Mouse (Mus musculus) kidney, postnatal 0 days (tissue): ENCODE results near the gene Arl11. TPM values are rescaled to one million over a fixed set of nuclear protein-coding genes. Genes with fewer than 3 reads are reported as not detected.

Experiments
- ATAC-seq: fragments of 200-750 bp; cut with Nextera tagmentation; replicated peaks from 2 replicates; pipeline ENCODE4 v1.8.0; 2017; ENCODE audit warnings: low read depth, moderate number of reproducible peaks, moderate TSS enrichment, moderate library complexity; ENCODE audit not compliant: low FRiP score
- DNase-seq: peaks from one replicate; pipeline ENCODE4 v3.0.0-alpha.2; 2016; ENCODE audit warnings: low spot score
- H3K27ac ChIP-seq: fragments of 300-500 bp; sonication (generic); 2 replicates; pipeline ENCODE4 v1.5.1; 2014; ENCODE audit warnings: mild to moderate bottlenecking
- H3K27me3 ChIP-seq: fragments of 300-500 bp; sonication (generic); 2 replicates; pipeline ENCODE4 v1.6.1; 2014; ENCODE audit warnings: low read length, mixed read lengths; ENCODE audit not compliant: insufficient read depth
- H3K36me3 ChIP-seq: fragments of 300-500 bp; sonication (generic); 2 replicates; pipeline ENCODE4 v1.6.1; 2014; ENCODE audit warnings: low read length, mixed read lengths; ENCODE audit not compliant: insufficient read depth
- H3K4me1 ChIP-seq: fragments of 300-500 bp; sonication (generic); replicated peaks from 2 replicates; pipeline ENCODE4 v1.6.1; 2014; ENCODE audit warnings: antibody characterized with exemption, low read length, mixed read lengths; ENCODE audit not compliant: insufficient read depth
- H3K4me2 ChIP-seq: fragments of 300-500 bp; sonication (generic); 2 replicates; pipeline ENCODE4 v1.6.1; 2014; ENCODE audit warnings: mild to moderate bottlenecking, low read length, moderate library complexity, mixed read lengths
- H3K4me3 ChIP-seq: fragments of 300-500 bp; sonication (generic); replicated peaks from 2 replicates; pipeline ENCODE4 v1.5.1; 2014; ENCODE audit warnings: low read depth, low read length
- H3K9ac ChIP-seq: fragments of 300-500 bp; sonication (generic); 2 replicates; pipeline ENCODE4 v1.6.1; 2014; ENCODE audit warnings: low read depth, low read length
- H3K9me3 ChIP-seq: fragments of 300-500 bp; sonication (generic); replicated peaks from 2 replicates; pipeline ENCODE4 v1.6.1; 2016; ENCODE audit warnings: low read length, inconsistent platforms, mixed read lengths
- CTCF ChIP-seq: IDR thresholded peaks from 2 replicates; pipeline ENCODE4 v1.5.1; 2016; ENCODE audit warnings: antibody characterized with exemption, low read depth, mild to moderate bottlenecking, moderate library complexity
- WGBS: fragments of 180-500 bp; shearing (Covaris S2); extraction: QIAGEN DNeasy Blood & Tissue Kit; methylation state at CpG from one replicate; pipeline ENCODE4 v1.1.7; 2014; 5-methylcytosine and 5-hydroxymethylcytosine counted together
- polyA plus RNA-seq: library from polyadenylated mRNA; unstranded; fragments of >200 nt; fragmentation: Nextera tagmentation; extraction: Ambion mirVana; gene quantifications from 2 replicates; pipeline ENCODE4 v1.2.1, GENCODE M21; 2015

Gene Arl11
- polyA plus RNA-seq, 1 experiment from 2014 or later, result 1.2 TPM

DNA sequence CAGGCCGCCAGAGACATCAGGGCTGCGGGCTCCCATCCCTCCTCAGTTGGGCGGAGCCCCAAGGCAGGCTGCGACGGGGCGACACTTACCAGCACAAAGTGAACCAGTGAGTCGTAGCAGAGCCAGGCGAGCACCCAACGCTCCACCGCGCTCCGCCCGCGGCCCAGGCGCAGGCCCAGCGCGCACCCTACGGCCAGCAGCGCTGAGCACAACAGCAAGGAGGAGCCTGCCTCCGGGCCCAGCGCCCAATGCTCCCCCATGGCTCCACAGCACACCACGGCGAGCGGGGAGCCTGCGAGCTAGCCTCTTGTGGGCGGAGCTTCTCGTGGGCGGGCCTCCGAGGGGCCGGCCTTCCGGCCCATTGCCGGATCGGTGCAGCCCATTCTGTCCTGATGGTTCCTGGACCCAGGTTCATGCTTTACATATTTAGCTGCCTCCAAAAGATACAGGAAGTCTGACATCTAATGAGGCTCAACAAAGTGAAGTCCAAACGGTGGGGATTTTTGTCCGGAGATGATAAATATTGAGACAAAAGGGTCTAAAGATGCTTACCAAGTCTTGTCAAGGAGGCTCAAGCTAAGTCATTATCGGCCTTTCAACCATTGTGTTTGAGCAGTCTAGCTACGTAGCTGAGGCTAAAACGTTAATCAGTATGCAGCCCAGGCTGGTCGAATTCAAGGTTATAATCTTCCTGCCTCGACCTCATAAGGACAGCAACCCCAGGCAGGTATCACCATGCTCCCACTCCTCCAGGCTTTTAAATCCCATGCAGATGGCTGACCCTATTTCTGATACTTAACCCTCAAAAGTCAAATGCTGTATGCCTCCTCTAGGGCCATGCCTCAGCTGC lies 50.8 kb downstream of the Arl11 start, which contains the start of gene Ebpl:
Gene Ebpl (minus strand): TSS at position 309 of the 850 bp plus-strand sequence.
- ATAC-seq (peak; percentile 96), DNase-seq (peak; percentile 92)
- H3K9me3 ChIP-seq, result no peaks in the 10 kb centered on the region
- H3K4me3 ChIP-seq, result peak within 1 kb of the TSS; percentile 58
- under 1% methylated on average over 40 of the region's 40 CpGs for WGBS
- H3K27me3 ChIP-seq, result no peaks in the 10 kb centered on the region
- no peaks in the 10 kb centered on the region for H3K36me3 ChIP-seq
- no peaks in the 10 kb centered on the region for H3K4me1 ChIP-seq
- TF ChIP-seq CTCF, result 0 out of 2 replicates have a peak, but pooled peaks have one; percentile 29
- peak within 1 kb of the TSS; percentile 83 for H3K27ac ChIP-seq
- peak within 1 kb of the TSS; percentile 66 for H3K4me2 ChIP-seq
- H3K9ac ChIP-seq, result peak within 1 kb of the TSS; percentile 68

DNA sequence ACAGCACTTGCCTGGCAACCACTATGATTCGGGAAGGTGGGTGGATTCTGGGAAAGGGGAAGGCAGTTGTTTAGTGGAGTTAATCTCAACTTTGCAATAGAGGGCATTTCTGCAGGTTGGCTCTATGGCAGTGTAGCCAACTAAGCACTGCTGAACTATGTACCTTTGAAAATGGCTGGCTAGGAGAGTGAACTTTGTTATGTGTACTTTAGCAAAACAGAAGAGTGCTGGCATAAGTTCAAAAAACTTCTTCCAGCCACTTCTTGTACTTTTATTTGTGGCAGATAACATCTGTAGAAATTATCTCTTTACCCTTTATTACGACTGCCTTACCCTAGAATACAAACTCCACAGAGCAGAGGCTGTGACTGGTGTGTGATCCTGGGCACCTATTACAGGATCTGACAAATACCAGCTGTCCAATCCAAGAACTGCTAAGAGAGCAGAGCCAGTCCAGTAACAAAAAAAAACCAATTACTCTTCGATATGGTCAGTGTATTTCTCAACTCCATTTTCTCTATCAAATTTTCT lies 51.5 kb downstream of the Arl11 start:
- DNase-seq (peak; percentile 11), ATAC-seq (no peak)
- 46% methylated on average over 3 of the region's 3 CpGs for WGBS
- H3K4me2 ChIP-seq, result peak overlapping the region; percentile 66
- no peaks in the 10 kb centered on the region for H3K36me3 ChIP-seq
- H3K27me3 ChIP-seq, result no peaks in the 10 kb centered on the region
- no peak overlapping the region for H3K27ac ChIP-seq
- no peaks in the 10 kb centered on the region for H3K4me1 ChIP-seq
- no peak overlapping the region; the same call in 1 of the 2 replicates for H3K4me3 ChIP-seq
- no peak for TF ChIP-seq CTCF
- H3K9me3 ChIP-seq, result no peaks in the 10 kb centered on the region
- no peak overlapping the region; the same call in 1 of the 2 replicates for H3K9ac ChIP-seq

Other genes with a start within 250 kb of the Arl11 start
- gene Sacs, start 171.3 kb upstream of the Arl11 start, polyA plus RNA-seq, result 1.2 TPM in 2 replicates
- gene Sgcg, start 51.3 kb upstream of the Arl11 start, polyA plus RNA-seq, result 0.60 and 1.2 TPM in 2 replicates
- 11.3 and 13.4 TPM in 2 replicates for gene Ebpl, start 50.7 kb downstream of the Arl11 start, polyA plus RNA-seq
- 30.8 and 33.0 TPM in 2 replicates for gene Kpna3, start 130.1 kb downstream of the Arl11 start, polyA plus RNA-seq
- gene Spryd7, start 247.1 kb downstream of the Arl11 start, polyA plus RNA-seq, result 30.7 and 31.5 TPM in 2 replicates